Mouse (Mus musculus) ovary, adult 2 months (tissue): ENCODE results near the gene Pid1. TPM values are rescaled to one million over a fixed set of nuclear protein-coding genes. Genes with fewer than 3 reads are reported as not detected.

Experiments used
- polyA plus RNA-seq: library from polyadenylated mRNA; depleted of rRNA; stranded (reverse); fragments of >200 nt; gene quantifications from 2 replicates; pipeline ENCODE4 v1.2.3, GENCODE M21; 2012; rRNA removed

Pid1 gene
- 21.9 and 22.6 TPM in 2 replicates for polyA plus RNA-seq

GRCm38 (mm10) chr1:84363967-84364366, at the start of gene Pid1:
Gene Pid1 (minus strand): TSS chr1:84364180.

